Mouse (Mus musculus) cerebellum, adult 8-10 months (tissue): ENCODE data around the gene Bach2.

Experiments used
- DNase-seq: peaks from one replicate; pipeline ENCODE4 v3.0.0; 2022

Gene Bach2

DNA sequence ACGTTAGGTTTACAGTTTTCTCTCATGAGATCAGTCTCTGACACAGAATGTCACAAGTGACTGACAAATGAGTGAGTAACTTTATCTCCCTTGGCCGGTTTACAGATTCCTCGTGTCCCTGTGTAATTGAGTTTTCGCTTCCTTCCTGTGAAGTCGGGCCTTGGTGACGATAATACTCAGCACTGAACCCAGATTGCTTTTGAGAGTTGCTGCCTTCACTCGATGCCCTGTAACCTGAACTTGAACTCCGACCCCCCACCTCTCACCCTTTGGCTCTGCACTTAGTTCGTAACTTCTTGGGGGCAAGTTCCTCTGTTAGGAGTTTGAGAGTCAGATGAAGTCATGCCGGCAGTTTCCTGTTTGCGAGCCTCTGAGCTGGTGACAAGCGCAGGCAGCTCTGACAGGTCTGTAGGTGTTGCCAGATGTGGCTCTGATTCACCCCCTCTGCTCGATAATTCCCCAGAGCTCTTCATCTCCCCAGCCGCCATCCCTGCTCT is 124.9 kb downstream of the Bach2 start:
- DNase-seq = no peak

DNA sequence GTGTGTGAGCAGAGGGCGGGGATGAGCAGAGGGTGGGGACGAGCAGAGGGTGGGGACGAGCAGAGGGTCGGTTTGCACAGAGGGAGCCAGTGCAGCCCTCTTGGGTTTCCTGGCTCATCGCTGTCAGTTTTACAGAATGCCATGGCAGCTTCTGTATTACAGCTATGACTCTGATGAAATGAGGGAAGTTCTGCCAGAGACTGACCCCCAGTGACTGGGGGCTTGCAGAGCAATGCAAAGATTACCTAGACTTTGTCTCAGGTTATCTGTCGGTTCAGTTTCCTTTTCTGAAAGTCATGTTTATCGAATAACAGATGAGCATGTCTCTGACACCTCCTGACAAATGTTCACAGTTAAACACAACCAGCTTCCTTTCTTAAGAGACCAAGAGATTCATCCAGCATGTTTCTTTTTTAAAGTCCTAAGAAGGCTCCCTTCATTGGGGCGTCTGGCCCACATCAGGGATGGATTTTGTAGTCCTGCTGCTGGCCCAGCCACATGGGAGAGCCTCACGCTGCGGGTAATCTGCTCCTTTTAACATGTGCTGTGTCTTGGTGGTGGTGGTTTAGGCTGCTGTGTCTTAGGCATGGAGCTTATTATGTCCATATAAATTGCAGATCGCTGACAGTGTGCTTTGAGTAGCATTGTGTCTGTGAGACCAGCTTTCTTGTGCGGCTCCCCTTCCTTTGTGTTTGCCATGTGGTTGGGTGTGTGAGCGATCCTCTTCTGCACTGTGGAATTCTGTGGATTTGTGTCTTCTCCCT is 126.7 kb downstream of the Bach2 start:
- DNase-seq = no peak

DNA sequence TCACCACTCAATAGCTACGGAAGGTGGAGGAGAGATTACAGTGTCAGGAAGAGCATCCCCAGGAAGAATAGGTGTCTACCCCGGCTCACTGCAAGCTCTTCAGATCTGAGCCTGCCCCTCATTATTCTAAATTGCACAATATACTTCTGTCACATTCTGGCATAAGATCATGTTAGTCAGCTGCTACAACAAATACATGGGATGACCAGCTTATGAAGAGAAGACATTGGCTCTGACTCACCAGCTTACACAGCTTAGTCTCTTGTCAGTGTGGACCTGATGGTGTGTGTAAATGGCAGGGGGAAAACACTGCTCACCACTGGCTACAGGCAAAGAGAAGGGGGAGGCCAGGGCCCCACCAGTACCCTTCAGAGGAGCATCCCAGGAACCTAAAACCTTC is 127.6 kb downstream of the Bach2 start:
- no peak for DNase-seq

DNA sequence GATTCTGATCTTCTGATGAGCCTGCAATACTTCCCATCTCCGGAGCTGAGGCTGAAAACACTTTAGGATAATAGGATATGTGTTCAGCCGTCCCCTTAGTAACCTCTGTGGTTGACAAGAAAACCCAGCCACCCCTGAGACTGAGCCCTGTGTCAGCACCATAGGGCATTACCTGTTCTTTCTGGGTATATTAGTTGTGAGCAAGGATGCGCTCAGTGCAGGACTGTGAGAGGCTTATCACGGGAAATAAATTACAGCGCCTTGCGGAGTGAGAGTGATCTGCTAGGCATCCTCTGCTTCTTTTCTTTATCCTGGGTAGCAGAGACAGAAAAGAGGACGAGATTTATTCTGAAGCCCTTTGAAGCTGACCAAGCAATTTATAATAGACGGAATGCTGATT is 129.7 kb downstream of the Bach2 start:
- no peak for DNase-seq

DNA sequence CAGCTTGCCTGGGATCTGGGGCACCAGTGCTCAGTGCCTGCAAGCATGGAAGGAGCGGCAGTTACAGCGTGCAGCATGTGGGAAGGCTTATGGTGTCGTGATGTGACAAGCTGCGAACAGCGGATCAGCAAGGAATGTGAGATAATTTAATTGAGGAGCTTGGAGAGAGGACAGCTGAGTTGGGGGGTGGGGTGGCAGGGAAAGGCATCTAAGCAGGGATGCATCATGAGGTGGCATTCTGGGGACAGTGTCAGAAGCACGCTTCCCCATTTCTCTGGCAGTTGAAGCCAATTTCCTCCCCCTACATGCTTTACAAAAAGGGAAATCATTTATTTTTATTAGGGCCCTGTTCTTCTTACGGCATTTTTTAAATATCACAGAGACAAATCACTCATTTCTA is 134.5 kb downstream of the Bach2 start:
- no peak for DNase-seq

DNA sequence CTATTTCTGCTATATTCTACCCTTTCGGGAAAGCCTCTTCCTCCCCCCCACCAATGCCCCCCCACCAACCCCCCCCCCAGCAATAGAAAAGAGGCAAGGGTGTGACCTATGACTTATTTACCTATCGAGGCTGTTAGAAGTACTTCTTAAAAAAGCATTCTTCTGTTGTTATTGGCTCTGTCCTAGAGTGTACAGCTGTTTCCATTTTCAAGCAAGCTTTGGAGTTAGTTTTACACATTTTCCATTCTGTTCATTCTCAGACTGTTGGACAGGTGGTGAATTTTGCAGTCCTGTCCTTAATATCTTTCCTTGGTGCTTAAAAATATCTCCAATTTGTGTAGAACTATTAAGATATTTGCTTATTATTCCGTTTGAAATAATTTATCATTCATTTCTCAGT is 134.9 kb downstream of the Bach2 start:
- no peak for DNase-seq

DNA sequence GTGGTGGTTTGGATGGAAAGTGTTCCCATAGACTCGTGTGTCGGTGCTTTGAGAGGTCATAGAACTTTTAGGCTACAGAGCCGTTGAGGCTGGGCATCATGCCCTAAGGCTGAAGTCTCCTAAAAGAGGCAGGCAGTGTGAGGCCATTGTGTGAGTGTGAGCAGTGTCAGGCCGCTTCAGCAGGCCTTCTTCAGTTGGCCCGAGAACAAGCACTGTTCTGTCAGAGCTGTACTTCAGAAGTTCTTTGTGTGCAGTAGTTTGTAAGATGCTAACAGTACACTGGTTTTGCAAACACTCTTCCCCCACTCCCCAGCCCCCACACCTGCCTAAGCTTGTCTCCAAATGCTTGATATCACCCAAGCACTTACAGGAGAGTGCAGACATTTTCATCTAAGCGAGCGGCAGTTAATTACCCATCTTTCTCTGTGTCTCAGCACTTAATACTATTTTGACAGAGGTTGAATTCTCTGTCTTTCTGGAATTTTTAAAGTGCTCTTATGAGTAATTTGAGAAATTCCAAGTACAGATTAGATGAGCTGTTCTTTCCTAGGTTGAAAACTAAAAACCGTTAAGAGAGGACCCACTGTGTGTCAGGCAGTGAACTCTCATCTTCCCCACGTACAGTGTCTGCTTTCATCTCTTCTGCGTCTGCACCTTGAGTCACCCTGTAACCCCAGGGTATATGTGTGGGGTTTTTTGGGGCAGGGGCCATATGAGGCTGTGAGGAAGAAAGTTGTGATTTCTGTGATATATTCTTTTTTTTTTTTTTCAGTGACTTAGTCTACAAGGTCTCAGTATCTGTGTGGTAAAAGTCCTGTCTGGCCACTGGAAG is 136.4 kb downstream of the Bach2 start:
- DNase-seq = no peak

DNA sequence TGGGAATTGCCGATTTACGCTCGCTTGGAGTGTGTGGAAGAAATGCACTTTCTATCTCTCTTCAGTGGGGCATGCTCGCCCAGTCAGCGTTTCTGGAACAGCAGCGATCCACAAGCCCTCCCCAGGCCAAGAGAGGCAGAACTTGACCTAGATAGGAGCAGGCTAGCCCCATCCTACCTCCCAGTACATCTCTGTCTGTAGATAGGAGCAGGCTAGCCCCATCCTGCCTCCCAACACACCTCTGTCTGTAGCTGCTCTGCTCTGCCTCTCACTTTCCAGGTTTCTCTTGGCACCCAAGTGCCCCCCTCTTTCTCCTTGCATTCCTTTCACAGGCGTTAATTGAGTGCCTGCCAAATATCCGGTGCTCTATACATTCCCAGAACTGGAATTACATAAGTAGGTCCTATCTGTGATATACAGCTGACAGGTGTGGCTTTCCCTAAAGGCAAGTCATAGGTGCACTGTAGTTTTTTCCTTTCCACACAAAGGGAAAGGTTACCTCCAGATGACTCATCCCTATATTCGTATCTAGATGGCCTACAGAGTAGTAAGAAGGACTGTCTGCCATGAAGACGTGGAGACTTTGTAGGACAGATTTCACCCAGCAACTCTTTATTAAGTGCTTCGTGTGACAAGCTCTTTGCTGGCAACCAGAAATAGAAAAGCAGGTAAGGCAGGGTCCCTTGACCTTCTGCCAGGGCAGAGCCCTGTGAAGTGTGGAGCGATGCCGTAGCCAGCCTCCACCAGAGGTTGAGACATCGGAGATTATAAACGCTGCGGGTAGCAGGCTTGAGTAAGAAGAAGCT is 137.3 kb downstream of the Bach2 start:
- no peak for DNase-seq

DNA sequence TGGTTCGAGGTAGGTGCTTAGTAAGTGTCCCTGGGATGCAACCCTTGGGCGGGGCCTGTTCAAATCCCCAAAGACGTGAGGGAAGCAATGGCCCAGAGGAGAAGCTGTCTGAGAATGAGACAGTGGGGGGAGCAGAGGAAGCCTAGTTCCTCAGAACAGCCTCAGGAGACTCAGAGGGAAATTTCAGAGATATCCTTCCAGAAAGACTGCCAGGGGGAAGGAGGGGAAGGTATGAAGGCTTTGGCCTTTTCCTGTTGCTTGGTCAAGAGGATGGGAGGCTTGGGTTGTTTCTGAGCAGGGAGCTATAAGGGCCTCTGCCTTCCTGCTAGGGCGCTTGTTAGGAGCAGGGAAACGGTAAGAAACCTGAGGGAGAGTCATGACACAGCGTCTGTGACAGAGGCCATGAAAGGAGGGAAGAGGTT is 137.9 kb downstream of the Bach2 start:
- DNase-seq = no peak

DNA sequence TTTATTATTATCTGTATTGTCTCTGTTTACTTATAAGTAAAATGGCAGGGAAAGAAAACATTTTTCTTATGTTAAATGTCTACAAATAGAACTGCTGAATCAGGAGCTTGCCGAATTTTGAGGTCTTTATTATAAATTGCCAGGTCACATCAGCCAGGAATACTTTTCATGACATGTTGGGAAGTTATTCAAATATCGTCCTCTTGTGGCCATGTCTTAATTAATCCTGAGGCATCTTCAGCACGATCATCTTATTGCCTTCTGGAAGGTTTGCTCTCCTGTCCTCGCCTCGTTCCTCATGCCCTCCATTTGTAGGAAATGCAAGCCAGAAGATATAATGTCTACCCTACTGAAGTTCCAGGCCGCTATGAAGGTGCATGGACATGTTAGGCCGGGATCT is 140.5 kb downstream of the Bach2 start:
- no peak for DNase-seq

DNA sequence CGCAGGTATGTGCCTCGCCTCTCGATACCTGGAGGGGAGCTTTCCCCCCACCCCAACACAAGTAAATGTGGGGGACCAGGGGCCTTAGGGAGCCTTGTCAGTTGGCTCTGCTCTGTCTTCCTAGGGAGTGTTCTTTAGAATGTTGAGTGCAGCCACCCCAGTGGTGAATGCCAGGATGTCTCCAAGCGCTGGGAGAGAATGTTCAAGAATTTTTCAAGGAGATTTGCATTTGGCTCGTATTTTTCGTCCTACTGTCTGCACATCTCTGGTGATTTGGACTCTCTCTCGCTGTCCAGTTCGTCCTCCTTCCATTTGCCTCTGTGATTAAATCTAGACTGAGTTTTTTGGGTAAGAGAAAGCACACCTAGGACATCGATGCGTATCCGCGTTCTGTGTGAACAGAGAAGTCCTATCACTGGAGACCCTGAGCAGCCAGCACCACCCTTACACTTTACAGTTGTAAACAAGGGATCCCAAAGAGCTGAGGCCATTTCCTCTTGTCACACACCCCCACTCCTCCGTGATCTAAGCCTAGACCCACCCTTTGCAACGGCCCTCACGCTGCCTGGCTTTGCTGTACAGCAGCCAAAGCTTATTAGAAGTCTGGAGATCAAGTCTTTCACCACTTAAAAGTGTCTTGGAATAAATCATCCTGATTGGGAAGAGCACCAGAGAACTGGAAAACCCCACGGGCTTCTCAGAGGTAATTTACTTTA is 143.2 kb downstream of the Bach2 start:
- no peak for DNase-seq

DNA sequence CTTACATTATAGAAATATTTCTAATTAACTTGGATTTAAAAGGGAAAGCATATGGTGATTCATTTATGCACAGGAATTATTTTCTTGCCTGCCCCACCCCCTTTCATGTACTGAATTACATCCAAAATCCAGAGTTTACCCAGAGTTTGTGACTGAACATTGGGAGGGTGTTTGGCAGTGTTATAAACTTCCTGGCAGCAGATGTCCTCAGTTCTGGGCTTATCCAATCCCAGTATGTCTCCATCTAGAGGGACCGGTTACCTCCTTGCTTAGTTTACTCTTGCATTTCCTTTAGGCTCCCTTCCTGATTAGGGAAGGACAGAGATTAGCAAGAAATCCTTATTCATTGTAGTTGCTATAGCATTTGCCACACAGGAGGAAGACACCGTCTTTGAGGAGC is 146.5 kb downstream of the Bach2 start:
- no peak for DNase-seq

DNA sequence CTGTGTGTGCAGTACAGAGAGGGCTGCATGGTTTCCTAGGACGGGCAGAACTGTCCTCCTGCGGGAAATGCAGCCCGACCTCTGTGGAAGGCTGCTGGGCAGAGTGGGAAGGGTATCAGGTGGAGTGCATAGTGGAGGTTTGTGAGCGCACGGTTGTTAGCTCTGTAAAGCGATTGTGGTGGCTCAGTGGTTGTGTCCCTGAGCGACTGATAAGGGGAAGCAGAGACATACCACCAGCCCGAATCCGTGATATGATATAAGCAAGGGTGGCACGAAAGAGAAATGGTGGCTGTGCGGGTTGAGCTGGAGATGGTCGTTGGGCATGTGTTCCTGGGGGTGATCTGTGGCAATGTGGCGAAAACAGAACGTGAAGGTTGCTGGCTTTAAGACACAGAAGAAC is 147.0 kb downstream of the Bach2 start:
- no peak for DNase-seq

DNA sequence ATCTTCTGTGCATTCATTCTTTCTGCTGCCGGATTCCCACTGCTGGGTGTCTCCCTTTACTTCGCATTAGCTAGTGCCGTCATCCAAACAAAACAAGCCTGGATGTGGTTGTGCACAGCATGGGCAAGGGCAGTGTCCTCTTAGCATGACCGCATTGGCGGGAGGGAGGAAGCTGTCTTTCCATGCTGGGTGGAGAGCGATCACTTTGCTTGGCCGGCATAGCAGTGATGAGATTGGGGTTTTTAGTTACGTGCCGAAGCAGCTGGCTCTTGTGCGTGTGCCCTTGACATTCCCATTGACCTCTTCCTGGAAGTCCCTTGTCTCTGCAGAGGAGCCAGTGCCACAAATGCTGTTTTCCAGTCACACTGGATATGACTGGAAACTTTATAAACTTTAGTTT is 147.7 kb downstream of the Bach2 start:
- no peak for DNase-seq

DNA sequence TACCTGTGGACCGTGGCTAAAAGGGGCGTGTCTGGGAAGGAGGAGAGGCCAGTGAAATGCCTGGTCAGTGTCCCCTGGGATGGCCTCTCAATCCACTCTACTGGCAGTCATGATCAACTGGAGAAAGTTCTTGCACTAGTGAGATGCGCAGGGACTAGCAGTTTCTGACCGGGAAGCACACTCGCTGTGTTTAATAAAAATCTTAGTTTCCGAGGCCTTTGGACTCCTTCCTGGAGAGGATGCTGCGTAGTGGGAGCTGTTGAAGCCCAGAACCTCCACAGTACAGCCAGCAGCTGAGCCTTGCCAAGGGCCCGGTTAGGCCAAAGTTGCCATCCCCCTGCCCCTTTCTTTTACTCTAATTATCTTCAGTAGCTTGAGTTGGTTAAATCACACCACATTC is 148.3 kb downstream of the Bach2 start:
- DNase-seq = no peak

DNA sequence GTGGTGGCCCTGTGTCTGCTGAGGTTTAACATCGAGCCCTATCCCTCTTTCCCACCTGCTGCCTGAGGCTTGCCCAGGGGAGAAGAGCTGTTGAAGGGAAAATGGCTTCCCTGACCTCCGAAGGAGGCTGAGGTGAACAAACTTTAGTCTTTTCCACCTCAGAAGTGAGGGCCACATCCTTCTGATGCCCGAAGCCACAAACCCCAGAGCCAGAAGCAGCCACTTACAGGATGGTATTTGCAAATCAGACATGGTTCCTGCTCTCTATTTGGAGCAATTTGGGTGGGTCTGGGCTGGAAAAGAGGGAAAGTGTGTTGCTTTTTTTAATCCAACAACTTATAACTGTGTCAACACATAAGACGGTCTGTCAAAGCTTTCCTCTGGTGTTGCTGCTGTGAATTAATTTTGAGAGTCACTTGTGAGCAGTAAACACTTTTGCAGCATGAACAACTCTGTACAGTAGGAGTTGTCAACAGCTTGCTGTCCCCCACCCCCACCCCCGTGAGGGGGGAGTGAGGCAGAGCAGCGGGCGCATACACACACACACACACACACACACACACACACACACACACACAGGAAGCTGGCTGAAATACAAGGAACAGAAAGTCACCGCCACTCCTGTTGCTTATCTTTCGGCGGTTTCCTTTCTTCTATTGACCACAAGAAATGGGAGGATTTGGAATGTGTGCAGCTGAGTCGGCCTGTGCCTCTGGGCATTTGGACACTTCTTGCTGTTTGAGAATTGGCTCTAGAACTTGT is 149.1 kb downstream of the Bach2 start:
- DNase-seq = no peak

DNA sequence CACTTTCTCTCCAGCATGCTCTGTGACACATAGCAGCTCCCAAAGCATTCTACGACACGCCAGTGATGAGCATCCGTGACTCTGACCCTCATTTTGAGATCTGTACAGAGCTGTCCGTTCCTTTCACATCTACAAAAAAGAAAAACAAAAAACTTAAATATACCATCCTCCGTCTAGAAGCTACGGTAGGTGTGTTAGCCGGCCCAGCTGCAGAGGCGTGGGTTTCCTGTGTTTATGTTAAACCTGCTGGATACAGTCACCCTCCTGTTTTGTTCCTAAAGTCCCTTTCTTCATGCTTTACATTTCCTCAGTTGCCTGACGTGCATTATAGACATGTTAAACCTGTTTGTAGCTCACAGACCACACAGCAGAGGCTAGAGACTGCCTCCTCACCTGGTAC is 150.0 kb downstream of the Bach2 start:
- no peak for DNase-seq

DNA sequence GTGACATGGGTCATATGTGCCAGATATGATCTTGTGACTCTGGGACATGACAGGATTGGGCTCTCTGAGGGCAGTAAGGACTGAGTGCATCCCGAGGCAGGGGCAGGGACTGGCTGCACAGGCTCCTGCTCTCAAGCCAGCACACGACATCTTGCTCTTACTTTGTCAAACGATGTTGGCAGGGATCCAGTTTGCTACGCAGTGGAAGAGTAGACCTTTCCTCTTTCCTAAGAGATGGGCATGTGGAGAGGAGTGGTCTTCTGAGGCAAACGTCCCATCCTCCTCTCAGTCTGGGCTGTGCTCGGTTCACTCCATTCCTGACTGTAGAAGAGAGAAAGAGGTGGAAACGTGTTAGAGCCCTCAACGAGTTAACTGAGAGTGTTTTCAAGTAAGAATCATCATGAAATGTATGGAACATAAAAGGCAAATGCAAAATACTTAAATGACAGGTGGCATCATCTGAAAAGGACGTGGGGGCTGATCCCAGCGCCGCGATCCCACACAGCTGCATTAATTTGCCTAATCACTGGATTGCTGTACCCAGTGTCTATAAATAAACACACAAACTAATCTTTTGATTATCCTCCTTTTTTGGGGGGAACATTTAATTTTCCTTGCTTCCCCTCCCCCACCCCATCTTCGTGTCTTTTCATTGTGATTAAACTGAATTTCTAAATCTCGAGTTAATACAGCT is 150.7 kb downstream of the Bach2 start:
- DNase-seq = no peak

DNA sequence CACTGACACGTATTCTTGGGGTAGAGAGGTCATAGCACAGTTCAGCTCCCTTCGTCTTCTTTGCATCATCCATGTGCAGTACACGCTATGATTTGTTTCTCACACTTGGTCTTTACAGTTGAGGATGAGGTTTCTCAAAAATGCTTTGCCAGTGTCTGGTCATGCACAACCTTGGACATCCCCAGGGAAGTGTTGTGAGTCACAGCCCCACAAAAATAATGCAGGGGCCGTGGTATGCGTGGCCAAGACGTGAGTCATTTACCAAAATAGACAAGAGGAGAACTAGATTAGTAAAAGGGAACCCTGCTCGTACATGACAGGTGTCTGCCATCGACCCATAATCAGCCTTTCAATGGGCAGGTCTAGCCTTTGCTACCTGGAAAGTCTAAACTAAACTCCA is 152.7 kb downstream of the Bach2 start:
- no peak for DNase-seq

DNA sequence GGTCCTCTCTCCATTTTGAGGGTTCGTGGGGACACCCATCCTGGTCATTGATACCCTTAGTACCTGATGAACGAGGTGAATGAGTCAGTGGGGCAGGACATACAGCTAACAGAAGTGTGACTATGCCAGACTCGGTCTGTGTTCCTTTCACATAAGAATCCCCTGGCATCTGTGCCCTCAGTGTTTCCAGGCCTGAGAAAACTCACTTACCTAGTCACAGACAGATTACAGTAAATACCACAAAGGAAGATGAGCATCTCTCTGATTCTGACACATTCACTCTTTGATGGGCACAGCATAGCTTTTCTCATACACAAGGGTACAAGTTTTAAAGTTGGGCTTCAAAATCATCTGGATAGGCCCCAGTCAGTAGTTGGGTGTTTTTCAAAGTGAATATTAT is 154.6 kb downstream of the Bach2 start:
- no peak for DNase-seq

DNA sequence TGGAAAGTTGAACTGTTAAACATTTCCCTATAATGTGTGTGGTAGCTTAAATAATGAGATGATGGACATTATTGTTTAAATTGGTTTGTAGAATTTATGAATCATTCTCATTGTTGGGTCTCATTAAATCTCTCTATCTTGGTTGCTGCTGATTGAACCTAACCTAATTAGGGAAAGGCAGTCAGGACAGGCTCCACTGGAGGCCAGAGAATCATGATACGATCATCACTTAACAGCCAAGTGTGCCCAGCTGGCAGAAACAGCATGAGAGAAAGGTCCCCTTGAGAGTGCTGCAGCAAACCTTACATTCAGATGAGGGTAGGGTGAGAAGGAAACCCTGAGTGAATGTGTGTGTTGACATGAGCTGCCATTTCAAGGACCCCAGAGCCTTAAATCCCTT is 155.3 kb downstream of the Bach2 start:
- DNase-seq = no peak
